ENCODE assay signal across 8 mouse cellular contexts in genomic region chr11:19007541-19008424, GRCm38 (mm10). TPM values are rescaled to one million over a fixed set of nuclear protein-coding genes. Genes with fewer than 3 reads are reported as not detected.
DNase-seq lines count a peak whose midpoint lies in the region; ATAC-seq lines count a peak whose summit lies in the region.

No protein-coding gene starts in this region.

- H3K27me3 ChIP-seq in forebrain, embryonic 16.5 days (replicated peaks; ENCODE audit: control insufficient read depth, insufficient read depth, low read length) = peaks cover 25% of the 10 kb centered on the region
- no peaks in the 10 kb centered on the region for H3K27me3 ChIP-seq in intestine, embryonic 14.5 days (replicated peaks; ENCODE audit: control insufficient read depth, insufficient read depth, low read length)

- peak overlapping the region; percentile 31 for H3K4me2 ChIP-seq in forebrain, embryonic 16.5 days (ENCODE audit: low read length)
- H3K4me2 ChIP-seq in intestine, embryonic 14.5 days (ENCODE audit: low read length) = peak overlapping the region; percentile 88

- no peaks in the 10 kb centered on the region for H3K9me3 ChIP-seq in forebrain, embryonic 16.5 days (ENCODE audit: control insufficient read depth, low read length)
- H3K9me3 ChIP-seq in intestine, embryonic 14.5 days (ENCODE audit: control insufficient read depth, low read length) = no peaks in the 10 kb centered on the region

- H3K36me3 ChIP-seq in forebrain, embryonic 16.5 days (ENCODE audit: control insufficient read depth, insufficient read depth) = no peaks in the 10 kb centered on the region
- H3K36me3 ChIP-seq in intestine, embryonic 14.5 days (ENCODE audit: control insufficient read depth, insufficient read depth, low read length) = peaks cover 70% of the 10 kb centered on the region

- H3K4me1 ChIP-seq in forebrain, embryonic 16.5 days (replicated peaks; ENCODE audit: control insufficient read depth, insufficient read depth, low read length) = peaks cover 7% of the 10 kb centered on the region; the same call in 1 of the 2 replicates
- peaks cover 38% of the 10 kb centered on the region for H3K4me1 ChIP-seq in intestine, embryonic 14.5 days (replicated peaks; ENCODE audit: control insufficient read depth, insufficient read depth, low read length)

- no peak overlapping the region for H3K27ac ChIP-seq in forebrain, embryonic 16.5 days (ENCODE audit: low read length)
- H3K27ac ChIP-seq in intestine, embryonic 14.5 days (ENCODE audit: low read depth) = peak overlapping the region; percentile 100

- 23% methylated on average over 45 of the region's 45 CpGs for WGBS in forebrain, embryonic 16.5 days
- whole genome bisulfite sequencing in intestine, embryonic 14.5 days = 23% methylated on average over 45 of the region's 45 CpGs

- peak overlapping the region; percentile 7; the same call in 1 of the 2 replicates for H3K9ac ChIP-seq in forebrain, embryonic 16.5 days (replicated peaks; ENCODE audit: low read depth, low read length)
- H3K9ac ChIP-seq in intestine, embryonic 14.5 days (ENCODE audit: low read length) = peak overlapping the region; percentile 100

- ATAC-seq in forebrain, embryonic 16.5 days = peak; percentile 30; the same call in 1 of the 2 replicates
- no peak for ATAC-seq in intestine, embryonic 14.5 days (replicated peaks; ENCODE audit: low FRiP score, low TSS enrichment, low read depth)
- peak; percentile 43 for ATAC-seq in megakaryocyte progenitor cell, adult 5-6 weeks (replicated peaks; ENCODE audit: poor library complexity)

- intact Hi-C loops in left cerebral cortex, postnatal 14 days (cut with DNase I) = no loop called here

- H3K4me3 ChIP-seq in forebrain, embryonic 16.5 days (replicated peaks; ENCODE audit: low read length) = peak overlapping the region; percentile 6; the same call in 1 of the 2 replicates
- H3K4me3 ChIP-seq in intestine, embryonic 14.5 days (ENCODE audit: low read depth, low read length) = peak overlapping the region; percentile 95

- DNase-seq in R1 (ENCODE audit: low read depth, low spot score) = peak; percentile 74
- DNase-seq in cerebellum, adult 11 months = peak; percentile 73
- peak; percentile 72 for DNase-seq in intestine, embryonic 14.5 days (ENCODE audit: low spot score)
- DNase-seq in left cerebral cortex, postnatal 14 days (ENCODE audit: low spot score in 2 of 2) = no peak
- no peak for DNase-seq in right cerebral cortex, postnatal 14 days
- DNase-seq in right cerebral cortex, postnatal 4 days = no peak

RNA-seq across cellular contexts. Expression of gene Meis1, which starts 11.0 kb away (rescaled TPM):
- 28.5 and 41.4 TPM in 2 replicates for polyA plus RNA-seq in forebrain, embryonic 16.5 days (2015; fragmentation: Nextera tagmentation; extraction: Ambion mirVana)
- 133 and 151 TPM in 2 replicates for polyA plus RNA-seq in intestine, embryonic 14.5 days (2014; fragmentation: Nextera tagmentation; extraction: Ambion mirVana)
- 12.7 and 24.6 TPM in 2 replicates for total RNA-seq in megakaryocyte progenitor cell, adult 5-6 weeks (2015)
- total RNA-seq in megakaryocyte progenitor cell, adult 5-6 weeks (2017) = 13.0 and 26.3 TPM in 2 replicates
- 1 to 10 TPM; 3.6 to 4.5 TPM for total RNA-seq in left cerebral cortex, postnatal 14 days (2021)

Comparison
In these comparisons a context has a peak if more than half of its experiments do, and no peak if none do; other contexts are left out.
1. DNase-seq: peak in R1 (single experiment), cerebellum, adult 11 months (single experiment) and intestine, embryonic 14.5 days (single experiment); none in left cerebral cortex, postnatal 14 days (0 of 2), right cerebral cortex, postnatal 14 days (single experiment) and right cerebral cortex, postnatal 4 days (single experiment).